15 mouse cellular contexts compared by ENCODE assay signal in the genomic region with DNA sequence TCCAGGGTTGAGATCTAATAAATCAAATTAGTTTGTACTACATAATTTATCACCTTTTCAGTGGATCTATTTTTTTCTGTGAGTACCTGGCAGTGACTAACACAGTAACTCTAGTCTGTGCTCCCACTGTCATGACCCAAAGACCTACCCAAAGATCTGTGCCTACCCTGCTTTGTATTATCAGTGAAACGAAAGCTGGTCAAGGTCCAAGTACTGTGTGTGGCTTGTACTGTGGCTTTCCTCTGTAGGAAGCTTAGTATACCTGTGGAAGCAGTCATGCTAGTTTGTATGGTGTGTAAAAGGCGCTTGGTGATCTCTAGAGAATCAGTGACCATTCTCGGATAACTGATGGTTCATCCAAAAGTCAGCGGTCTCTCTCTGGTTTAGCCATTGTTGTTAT.
"Had no signal": no experiment of that assay in that cellular context is flagged by ENCODE, and none has a peak within 500 bp of the region (broad histone marks: within the 10 kb centered on the region; RNA-seq: fewer than 3 reads in every experiment).

No protein-coding gene starts in this region.

- H3K36me3 ChIP-seq: neural tube, embryonic 12.5 days; neural tube, embryonic 13.5 days; neural tube, embryonic 15.5 days; stomach, embryonic 15.5 days had no signal

- H3K27ac ChIP-seq: neural tube, embryonic 12.5 days; neural tube, embryonic 13.5 days; neural tube, embryonic 15.5 days; stomach, embryonic 15.5 days had no signal

- H3K4me2 ChIP-seq: neural tube, embryonic 12.5 days; neural tube, embryonic 13.5 days; neural tube, embryonic 15.5 days; stomach, embryonic 15.5 days had no signal

- DNase-seq: retina, postnatal 1 day; right cerebral cortex, adult 18-20 months; right cerebral cortex, postnatal 14 days; right cerebral cortex, postnatal 25 days; right cerebral cortex, postnatal 4 days; spleen, adult 18-20 months; thymus, adult 18-20 months; thymus, adult 2 months; thymus, postnatal 14 days; thymus, postnatal 25 days; thymus, postnatal 36 days had no signal

- H3K9me3 ChIP-seq: neural tube, embryonic 12.5 days; neural tube, embryonic 13.5 days; neural tube, embryonic 15.5 days; stomach, embryonic 15.5 days had no signal

- H3K27me3 ChIP-seq: neural tube, embryonic 12.5 days; neural tube, embryonic 13.5 days; neural tube, embryonic 15.5 days; stomach, embryonic 15.5 days had no signal

- H3K9ac ChIP-seq: neural tube, embryonic 12.5 days; neural tube, embryonic 13.5 days; neural tube, embryonic 15.5 days; stomach, embryonic 15.5 days had no signal

- H3K4me1 ChIP-seq: neural tube, embryonic 12.5 days; neural tube, embryonic 13.5 days; neural tube, embryonic 15.5 days; stomach, embryonic 15.5 days had no signal

- H3K4me3 ChIP-seq: neural tube, embryonic 12.5 days; neural tube, embryonic 13.5 days; neural tube, embryonic 15.5 days; stomach, embryonic 15.5 days had no signal
